Mouse (Mus musculus) stomach, embryonic 16.5 days (tissue): ENCODE data around the gene Igf2bp3. TPM values are rescaled to one million over a fixed set of nuclear protein-coding genes. Genes with fewer than 3 reads are reported as not detected.

Source experiments
- ATAC-seq: fragments of 200-750 bp; cut with Nextera tagmentation; 2 replicates; pipeline ENCODE4 v1.8.0; 2017; ENCODE audit warnings: moderate number of reproducible peaks, moderate TSS enrichment; ENCODE audit not compliant: insufficient read depth, low FRiP score
- H3K27ac ChIP-seq: fragments of 300-500 bp; sonication (generic); 2 replicates; pipeline ENCODE4 v1.5.1; 2014; ENCODE audit warnings: low read length
- H3K27me3 ChIP-seq: fragments of 300-500 bp; sonication (generic); 2 replicates; pipeline ENCODE4 v1.6.1; 2014; ENCODE audit warnings: low read length, control low read depth, mixed read lengths; ENCODE audit not compliant: control insufficient read depth, insufficient read depth
- H3K36me3 ChIP-seq: fragments of 300-500 bp; sonication (generic); 2 replicates; pipeline ENCODE4 v1.6.1; 2014; ENCODE audit warnings: low read length; ENCODE audit not compliant: control insufficient read depth, insufficient read depth
- H3K4me1 ChIP-seq: fragments of 300-500 bp; sonication (generic); 2 replicates; pipeline ENCODE4 v1.6.1; 2014; ENCODE audit warnings: low read length, control low read depth, mixed read lengths; ENCODE audit not compliant: control insufficient read depth, insufficient read depth
- H3K4me2 ChIP-seq: fragments of 300-500 bp; sonication (generic); 2 replicates; pipeline ENCODE4 v1.6.1; 2014; ENCODE audit warnings: low read depth, low read length, mixed read lengths
- H3K4me3 ChIP-seq: fragments of 300-500 bp; sonication (generic); replicated peaks from 2 replicates; pipeline ENCODE4 v1.5.1; 2014; ENCODE audit warnings: mild to moderate bottlenecking, low read length
- H3K9ac ChIP-seq: fragments of 300-500 bp; sonication (generic); 2 replicates; pipeline ENCODE4 v1.6.1; 2014; ENCODE audit warnings: low read length
- H3K9me3 ChIP-seq: fragments of 300-500 bp; sonication (generic); replicated peaks from 2 replicates; pipeline ENCODE4 v1.6.1; 2016; ENCODE audit warnings: low read length, control low read depth; ENCODE audit not compliant: control insufficient read depth
- WGBS: fragments of 180-500 bp; shearing (Covaris S2); extraction: QIAGEN DNeasy Blood & Tissue Kit; methylation state at CpG from one replicate; pipeline ENCODE4 v1.1.7; 2014; 5-methylcytosine and 5-hydroxymethylcytosine counted together
- polyA plus RNA-seq: library from polyadenylated mRNA; unstranded; fragments of >200 nt; fragmentation: Nextera tagmentation; extraction: Ambion mirVana; gene quantifications from 2 replicates; pipeline ENCODE4 v1.2.1, GENCODE M21; 2015

Igf2bp3 gene
- polyA plus RNA-seq, 1 experiment from 2014 or later = 53.6 TPM

- Histone ChIP-seq H3K4me1 (no peaks in the 10 kb centered on the region), H3K36me3 (no peaks in the 10 kb centered on the region), H3K4me2 (no peak overlapping the region), H3K27ac (no peak overlapping the region), H3K27me3 (no peaks in the 10 kb centered on the region), H3K4me3 (no peak overlapping the region), H3K9me3 (no peaks in the 10 kb centered on the region), H3K9ac (no peak overlapping the region)
- ATAC-seq = peak; percentile 44; the same call in 1 of the 2 replicates
- 34% methylated on average over 8 of the region's 8 CpGs for WGBS
These were observed 157.4 kb downstream of the Igf2bp3 start for GRCm38 (mm10) chr6:49057053-49058021.

DNA sequence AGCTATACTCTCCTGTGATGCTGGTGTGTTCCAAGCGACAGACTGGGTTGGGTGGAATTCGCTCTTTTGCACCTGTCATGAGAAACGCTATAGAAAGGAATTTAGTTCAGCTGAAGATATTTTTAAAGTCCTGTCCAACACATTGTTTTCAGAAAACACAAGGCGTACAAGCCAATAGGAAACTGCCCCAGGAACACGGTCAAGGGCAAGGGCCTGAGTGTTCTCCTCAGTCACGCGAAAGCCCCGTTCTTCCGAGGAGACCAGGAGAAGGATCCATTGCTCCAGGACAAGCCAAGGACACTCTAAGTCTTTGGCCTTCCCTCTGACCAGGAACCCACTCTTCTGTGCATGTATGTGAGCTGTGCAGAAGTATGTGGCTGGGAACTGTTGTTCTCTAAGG lies 158.7 kb downstream of the Igf2bp3 start:
- Histone ChIP-seq H3K9ac (no peak overlapping the region), H3K9me3 (no peaks in the 10 kb centered on the region), H3K4me2 (no peak overlapping the region), H3K36me3 (no peaks in the 10 kb centered on the region), H3K4me3 (no peak overlapping the region), H3K27me3 (no peaks in the 10 kb centered on the region), H3K27ac (no peak overlapping the region), H3K4me1 (no peaks in the 10 kb centered on the region)
- ATAC-seq = no peak
- 84% methylated on average over 9 of the region's 9 CpGs for WGBS

DNA sequence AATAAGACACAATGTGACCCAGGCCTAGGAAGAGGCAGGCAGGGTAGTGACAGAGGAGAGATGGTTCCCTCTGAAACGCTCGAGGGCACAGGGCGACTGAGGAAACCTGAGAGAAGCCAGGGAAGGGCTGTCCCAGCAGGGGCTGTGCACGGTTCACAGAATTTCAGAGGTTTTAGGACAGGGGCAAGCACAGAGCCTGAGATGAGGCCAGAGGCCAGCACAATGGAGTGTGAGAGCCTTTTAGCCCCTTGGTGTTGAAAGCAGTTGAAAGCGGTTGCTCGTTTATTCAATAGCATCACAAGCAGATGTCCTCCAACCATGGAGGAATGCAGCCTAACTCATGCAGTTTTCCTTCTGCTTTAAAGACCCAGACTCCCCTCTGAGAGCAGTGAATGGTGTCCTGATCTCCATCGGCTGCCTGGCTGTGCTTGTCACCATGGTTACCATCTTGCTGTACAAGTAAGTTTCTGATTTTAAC lies 159.5 kb downstream of the Igf2bp3 start:
- Histone ChIP-seq H3K4me3 (no peak overlapping the region), H3K27ac (no peak overlapping the region), H3K4me2 (no peak overlapping the region), H3K27me3 (no peaks in the 10 kb centered on the region), H3K9me3 (no peaks in the 10 kb centered on the region), H3K36me3 (no peaks in the 10 kb centered on the region), H3K4me1 (no peaks in the 10 kb centered on the region), H3K9ac (no peak overlapping the region)
- no peak for ATAC-seq
- 38% methylated on average over 7 of the region's 7 CpGs for WGBS

GRCm38 (mm10) chr6:49052191-49052590 lies 162.6 kb downstream of the Igf2bp3 start:
- no peaks in the 10 kb centered on the region for H3K27me3 ChIP-seq
- WGBS = 66% methylated on average over 5 of the region's 5 CpGs
- no peak overlapping the region for H3K4me3 ChIP-seq
- no peaks in the 10 kb centered on the region for H3K36me3 ChIP-seq
- no peaks in the 10 kb centered on the region for H3K4me1 ChIP-seq
- H3K9me3 ChIP-seq = no peaks in the 10 kb centered on the region
- H3K9ac ChIP-seq = no peak overlapping the region
- H3K4me2 ChIP-seq = no peak overlapping the region
- H3K27ac ChIP-seq = no peak overlapping the region
- ATAC-seq = no peak

DNA sequence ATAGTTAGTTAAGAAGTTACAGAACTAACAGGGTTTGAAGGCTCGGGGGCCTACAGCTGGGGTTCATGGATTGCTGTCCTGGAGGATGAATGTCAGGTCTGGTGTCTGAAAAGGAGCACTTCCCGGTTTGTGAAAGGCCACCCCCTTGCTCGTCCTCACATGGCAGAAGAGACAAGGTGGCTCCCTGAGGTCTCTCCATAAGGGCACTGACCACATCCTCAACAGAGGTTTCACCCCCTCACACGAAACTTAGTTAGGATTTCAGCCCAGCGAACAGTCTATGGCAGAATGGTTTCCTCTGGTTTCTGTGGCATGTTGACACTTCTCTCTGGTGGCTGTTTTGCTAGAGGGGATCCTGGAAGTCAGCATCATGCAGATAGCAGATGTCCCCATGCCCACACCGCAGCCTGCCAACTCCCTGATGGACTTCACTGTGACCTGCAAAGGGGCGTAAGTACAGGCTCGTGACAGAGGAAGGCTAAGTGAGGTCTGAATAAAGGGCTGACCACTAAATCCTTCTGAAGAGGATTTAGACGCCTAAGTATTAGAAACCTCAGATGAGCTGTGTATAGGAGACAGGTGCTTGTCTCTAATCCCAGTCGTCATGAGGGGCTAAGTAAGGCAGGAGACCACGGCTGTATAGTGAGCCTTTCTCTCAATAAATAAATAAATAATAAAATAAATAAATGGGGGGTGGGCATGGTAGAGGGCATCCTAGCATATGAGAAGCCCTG lies 163.9 kb downstream of the Igf2bp3 start:
- Histone ChIP-seq H3K4me3 (no peak overlapping the region), H3K9ac (no peak overlapping the region), H3K4me1 (no peaks in the 10 kb centered on the region), H3K4me2 (no peak overlapping the region), H3K36me3 (no peaks in the 10 kb centered on the region), H3K27ac (no peak overlapping the region), H3K9me3 (no peaks in the 10 kb centered on the region), H3K27me3 (no peaks in the 10 kb centered on the region)
- ATAC-seq = no peak
- 74% methylated on average over 11 of the region's 11 CpGs for WGBS

DNA sequence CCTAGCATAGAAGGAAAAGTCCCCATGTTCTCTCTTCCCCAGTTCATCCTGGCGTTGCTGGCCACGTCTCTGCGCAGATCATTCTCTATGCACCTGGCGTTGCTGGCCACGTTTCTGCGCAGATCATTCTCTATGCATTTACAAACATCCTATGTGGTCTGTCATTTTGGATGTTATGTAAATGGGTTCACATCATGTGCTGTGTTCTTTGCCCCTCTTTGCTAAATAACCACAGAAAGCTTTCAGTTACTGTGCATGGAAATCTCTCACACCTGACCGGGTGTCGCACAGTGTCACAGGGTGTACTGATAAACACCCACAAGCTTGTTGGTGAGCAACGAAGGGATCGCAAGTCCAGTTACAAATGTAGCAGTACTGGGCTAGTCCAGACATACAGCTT lies 166.4 kb downstream of the Igf2bp3 start:
- WGBS = 86% methylated on average over 10 of the region's 10 CpGs

DNA sequence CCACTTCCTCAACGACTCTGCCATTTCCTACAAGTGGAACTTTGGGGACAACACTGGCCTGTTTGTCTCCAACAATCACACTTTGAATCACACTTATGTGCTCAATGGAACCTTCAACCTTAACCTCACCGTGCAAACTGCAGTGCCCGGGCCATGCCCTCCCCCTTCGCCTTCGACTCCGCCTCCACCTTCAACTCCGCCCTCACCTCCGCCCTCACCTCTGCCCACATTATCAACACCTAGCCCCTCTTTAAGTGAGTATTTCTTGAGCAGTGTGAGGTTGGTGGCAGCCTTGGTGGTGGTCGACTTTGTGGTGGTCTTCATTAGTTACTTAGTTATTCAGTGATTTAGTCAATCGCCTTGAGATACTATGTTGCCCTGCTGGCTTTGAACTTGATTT lies 166.9 kb downstream of the Igf2bp3 start:
- ATAC-seq = no peak
- Histone ChIP-seq H3K9ac (no peak overlapping the region), H3K4me2 (no peak overlapping the region), H3K27ac (no peak overlapping the region), H3K9me3 (no peaks in the 10 kb centered on the region), H3K27me3 (no peaks in the 10 kb centered on the region), H3K4me1 (no peaks in the 10 kb centered on the region), H3K36me3 (no peaks in the 10 kb centered on the region), H3K4me3 (no peak overlapping the region)
- WGBS = 68% methylated on average over 10 of the region's 10 CpGs

More for the DNA sequence above, 166.4 kb downstream of the Igf2bp3 start:
- ATAC-seq = no peak
- no peak overlapping the region for H3K4me2 ChIP-seq
- no peaks in the 10 kb centered on the region for H3K36me3 ChIP-seq
- no peaks in the 10 kb centered on the region for H3K9me3 ChIP-seq
- no peaks in the 10 kb centered on the region for H3K4me1 ChIP-seq
- H3K9ac ChIP-seq = no peak overlapping the region
- no peak overlapping the region for H3K27ac ChIP-seq
- no peak overlapping the region for H3K4me3 ChIP-seq
- no peaks in the 10 kb centered on the region for H3K27me3 ChIP-seq

GRCm38 (mm10) chr6:49046976-49047375 lies 167.8 kb downstream of the Igf2bp3 start:
- no peak overlapping the region for H3K4me3 ChIP-seq
- 66% methylated on average over 8 of the region's 8 CpGs for WGBS
- H3K9ac ChIP-seq = no peak overlapping the region
- no peaks in the 10 kb centered on the region for H3K4me1 ChIP-seq
- ATAC-seq = no peak
- no peaks in the 10 kb centered on the region for H3K27me3 ChIP-seq
- no peak overlapping the region for H3K27ac ChIP-seq
- no peak overlapping the region for H3K4me2 ChIP-seq
- no peaks in the 10 kb centered on the region for H3K36me3 ChIP-seq
- no peaks in the 10 kb centered on the region for H3K9me3 ChIP-seq

GRCm38 (mm10) chr6:49046502-49046901 lies 168.3 kb downstream of the Igf2bp3 start:
- H3K4me3 ChIP-seq = no peak overlapping the region
- H3K27ac ChIP-seq = no peak overlapping the region
- no peaks in the 10 kb centered on the region for H3K4me1 ChIP-seq
- ATAC-seq = no peak
- no peak overlapping the region for H3K4me2 ChIP-seq
- no peaks in the 10 kb centered on the region for H3K9me3 ChIP-seq
- 76% methylated on average over 6 of the region's 6 CpGs for WGBS
- H3K27me3 ChIP-seq = no peaks in the 10 kb centered on the region
- no peaks in the 10 kb centered on the region for H3K36me3 ChIP-seq
- H3K9ac ChIP-seq = no peak overlapping the region
